Mouse (Mus musculus) lung, postnatal 0 days (tissue): Measurements from ENCODE around the gene Pde3a. TPM values are rescaled to one million over a fixed set of nuclear protein-coding genes. Genes with fewer than 3 reads are reported as not detected.

Source experiments
- ATAC-seq: fragments of 200-750 bp; cut with Nextera tagmentation; 2 replicates; pipeline ENCODE4 v1.8.0; 2017; ENCODE audit warnings: moderate library complexity
- DNase-seq: peaks from one replicate; pipeline ENCODE4 v3.0.0-alpha.2; 2016; ENCODE audit warnings: low spot score
- H3K27ac ChIP-seq: fragments of 300-500 bp; sonication (generic); 2 replicates; pipeline ENCODE4 v1.5.1; 2014; ENCODE audit warnings: antibody characterized with exemption, mild to moderate bottlenecking, low read length, mixed read lengths
- H3K27me3 ChIP-seq: fragments of 300-500 bp; sonication (generic); replicated peaks from 2 replicates; pipeline ENCODE4 v1.6.1; 2014; ENCODE audit warnings: low read length, mixed read lengths; ENCODE audit not compliant: insufficient read depth
- H3K36me3 ChIP-seq: fragments of 300-500 bp; sonication (generic); 2 replicates; pipeline ENCODE4 v1.6.1; 2014; ENCODE audit warnings: low read length, mixed read lengths; ENCODE audit not compliant: insufficient read depth
- H3K4me1 ChIP-seq: fragments of 300-500 bp; sonication (generic); 2 replicates; pipeline ENCODE4 v1.6.1; 2014; ENCODE audit warnings: antibody characterized with exemption, low read depth, low read length, mixed read lengths; ENCODE audit not compliant: insufficient read depth
- H3K4me2 ChIP-seq: fragments of 300-500 bp; sonication (generic); replicated peaks from 2 replicates; pipeline ENCODE4 v1.6.1; 2014; ENCODE audit warnings: low read depth, mild to moderate bottlenecking, low read length, moderate library complexity, mixed read lengths
- H3K4me3 ChIP-seq: fragments of 300-500 bp; sonication (generic); 2 replicates; pipeline ENCODE4 v1.5.1; 2014; ENCODE audit warnings: low read depth, low read length
- H3K9ac ChIP-seq: fragments of 300-500 bp; sonication (generic); replicated peaks from 2 replicates; pipeline ENCODE4 v1.6.1; 2014; ENCODE audit warnings: low read depth, mild to moderate bottlenecking
- H3K9me3 ChIP-seq: fragments of 300-500 bp; sonication (generic); 2 replicates; pipeline ENCODE4 v1.6.1; 2016; ENCODE audit warnings: low read length, mixed read lengths
- CTCF ChIP-seq: IDR thresholded peaks from 2 replicates; pipeline ENCODE4 v1.5.1; 2016; ENCODE audit warnings: antibody characterized with exemption, mild to moderate bottlenecking
- EP300 ChIP-seq: IDR thresholded peaks from 2 replicates; pipeline ENCODE4 v1.6.1; 2016; ENCODE audit warnings: antibody characterized with exemption, mild to moderate bottlenecking, control low read depth
- WGBS: fragments of 180-500 bp; shearing (Covaris S2); extraction: QIAGEN DNeasy Blood & Tissue Kit; methylation state at CpG from one replicate; pipeline ENCODE4 v1.1.7; 2014; 5-methylcytosine and 5-hydroxymethylcytosine counted together
- polyA plus RNA-seq: library from polyadenylated mRNA; unstranded; fragments of >200 nt; fragmentation: Nextera tagmentation; extraction: Ambion mirVana; gene quantifications from 2 replicates; pipeline ENCODE4 v1.2.1, GENCODE M21; 2015

The Pde3a gene
- polyA plus RNA-seq, 1 experiment from 2014 or later: 12.1 TPM

- no peaks in the 10 kb centered on the region for H3K9me3 ChIP-seq
These were observed 274.9 kb downstream of the Pde3a start, which contains the start of gene Slco1c1 for GRCm38 (mm10) chr6:141523747-141524640. TSS of gene Slco1c1 (plus strand) at chr6:141524368.

GRCm38 (mm10) chr6:141525787-141526186, 276.7 kb downstream of the Pde3a start:
- H3K27ac ChIP-seq: no peak overlapping the region
- H3K9me3 ChIP-seq: no peaks in the 10 kb centered on the region
- no peak overlapping the region for H3K4me3 ChIP-seq
- DNase-seq: no peak
- no peaks in the 10 kb centered on the region for H3K4me1 ChIP-seq
- H3K9ac ChIP-seq: no peak overlapping the region
- 94% methylated on average over 1 of the region's 1 CpGs for WGBS
- H3K36me3 ChIP-seq: no peaks in the 10 kb centered on the region
- ATAC-seq: no peak
- no peak for TF ChIP-seq CTCF
- no peak for TF ChIP-seq EP300
- H3K4me2 ChIP-seq: no peak overlapping the region
- no peaks in the 10 kb centered on the region for H3K27me3 ChIP-seq

More at GRCm38 (mm10) chr6:141523747-141524640, 274.9 kb downstream of the Pde3a start, which contains the start of gene Slco1c1:
- DNase-seq (no peak), ATAC-seq (no peak)
- H3K27ac ChIP-seq: no peak within 1 kb of the TSS
- H3K4me1 ChIP-seq: no peaks in the 10 kb centered on the region
- TF ChIP-seq CTCF (no peak), EP300 (no peak)
- no peaks in the 10 kb centered on the region for H3K27me3 ChIP-seq
- H3K9ac ChIP-seq: no peak within 1 kb of the TSS
- no peaks in the 10 kb centered on the region for H3K36me3 ChIP-seq
- no peak within 1 kb of the TSS for H3K4me2 ChIP-seq
- H3K4me3 ChIP-seq: no peak within 1 kb of the TSS
- 23% methylated on average over 2 of the region's 2 CpGs for WGBS

GRCm38 (mm10) chr6:141530865-141531264, 281.8 kb downstream of the Pde3a start:
- no peaks in the 10 kb centered on the region for H3K27me3 ChIP-seq
- no peak overlapping the region for H3K4me3 ChIP-seq
- no peak overlapping the region for H3K27ac ChIP-seq
- no peaks in the 10 kb centered on the region for H3K4me1 ChIP-seq
- no peak overlapping the region for H3K4me2 ChIP-seq
- 72% methylated on average over 6 of the region's 6 CpGs for WGBS
- no peak overlapping the region for H3K9ac ChIP-seq
- no peaks in the 10 kb centered on the region for H3K36me3 ChIP-seq
- DNase-seq (no peak), ATAC-seq (no peak)
- TF ChIP-seq EP300: no peak
- H3K9me3 ChIP-seq: no peaks in the 10 kb centered on the region

- ATAC-seq: no peak
- 26% methylated on average over 3 of the region's 3 CpGs for WGBS
- H3K4me1 ChIP-seq: no peaks in the 10 kb centered on the region
These were observed 288.2 kb downstream of the Pde3a start for GRCm38 (mm10) chr6:141537298-141537697.

GRCm38 (mm10) chr6:141541136-141541535, 292.1 kb downstream of the Pde3a start:
- ATAC-seq: no peak
- Histone ChIP-seq H3K36me3 (no peaks in the 10 kb centered on the region), H3K4me3 (no peak overlapping the region), H3K27ac (no peak overlapping the region), H3K4me2 (no peak overlapping the region), H3K4me1 (no peaks in the 10 kb centered on the region), H3K9me3 (no peaks in the 10 kb centered on the region), H3K9ac (no peak overlapping the region), H3K27me3 (no peaks in the 10 kb centered on the region)
- 56% methylated on average over 1 of the region's 1 CpGs for WGBS
- TF ChIP-seq CTCF (no peak), EP300 (no peak)
- no peak for DNase-seq

More at GRCm38 (mm10) chr6:141537298-141537697, 288.2 kb downstream of the Pde3a start:
- no peaks in the 10 kb centered on the region for H3K9me3 ChIP-seq
- no peak for DNase-seq
- H3K27ac ChIP-seq: no peak overlapping the region
- TF ChIP-seq EP300 (no peak), CTCF (no peak)
- no peak overlapping the region for H3K4me3 ChIP-seq
- H3K4me2 ChIP-seq: no peak overlapping the region
- no peaks in the 10 kb centered on the region for H3K36me3 ChIP-seq
- H3K27me3 ChIP-seq: no peaks in the 10 kb centered on the region
- no peak overlapping the region for H3K9ac ChIP-seq

GRCm38 (mm10) chr6:141543344-141543743, 294.3 kb downstream of the Pde3a start:
- no peak overlapping the region for H3K9ac ChIP-seq
- H3K9me3 ChIP-seq: no peaks in the 10 kb centered on the region
- no peak overlapping the region for H3K4me2 ChIP-seq
- 58% methylated on average over 7 of the region's 7 CpGs for WGBS
- TF ChIP-seq EP300: no peak
- no peaks in the 10 kb centered on the region for H3K36me3 ChIP-seq
- no peaks in the 10 kb centered on the region for H3K27me3 ChIP-seq
- no peak overlapping the region for H3K4me3 ChIP-seq
- H3K27ac ChIP-seq: no peak overlapping the region
- no peaks in the 10 kb centered on the region for H3K4me1 ChIP-seq
- no peak for DNase-seq
- no peak for ATAC-seq
